Mouse (Mus musculus): Measurements from ENCODE around the gene Nin.

DNA sequence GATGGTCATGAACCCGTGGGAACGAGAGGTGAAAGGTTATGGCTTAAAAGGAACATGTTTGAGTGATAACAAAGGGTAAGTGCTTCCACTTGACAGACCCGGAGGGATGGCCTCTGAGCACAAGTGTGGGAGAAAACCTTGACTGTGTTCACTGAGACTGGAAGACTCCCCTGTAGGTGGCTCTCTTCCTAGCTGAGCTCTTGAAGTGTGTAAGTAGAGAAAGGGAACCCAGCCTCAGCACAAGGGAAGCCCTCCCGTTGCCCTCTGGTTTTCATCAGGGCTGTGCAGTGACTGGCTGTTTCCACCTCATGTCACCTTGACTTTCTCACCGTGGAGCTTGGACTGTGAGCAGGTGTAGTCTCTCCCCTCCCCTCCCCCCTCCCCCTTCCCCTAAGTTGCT, 15.6 kb upstream of the Nin start:
- TF ChIP-seq RAD21 (IDR thresholded peaks at IDR 0.05; ENCODE audit: low read depth, low read length) (no peak), TCF12 (IDR thresholded peaks at IDR 0.05; ENCODE audit: low read depth, low read length) (no peak), TAL1 (IDR thresholded peaks at IDR 0.05; ENCODE audit: low read length) (no peak), GATA1 (IDR thresholded peaks at IDR 0.05; ENCODE audit: low read depth, low read length) (no peak), POLR2A (IDR thresholded peaks at IDR 0.05; ENCODE audit: control insufficient read depth in 1 of 2, insufficient read depth in 1 of 2, low read depth in 1 of 2, low read length in 2 of 2, poor library complexity in 1 of 2) (no peak), HCFC1 (IDR thresholded peaks at IDR 0.05; ENCODE audit: low read depth, low read length) (no peak)

Data from MEL (cell line).